Mouse (Mus musculus) CH12.LX (cell line): ENCODE data around the gene Adora2b. TPM values are rescaled to one million over a fixed set of nuclear protein-coding genes. Genes with fewer than 3 reads are reported as not detected.

ENCODE experiments used
- DNase-seq: peaks from one replicate; pipeline ENCODE4 v3.0.0-alpha.2; 2013; ENCODE audit errors: extremely low read depth
- H3K27ac ChIP-seq: 2 replicates; pipeline ENCODE4 v1.5.1; 2012; ENCODE audit warnings: low read depth, mild to moderate bottlenecking, control low read depth, moderate library complexity; ENCODE audit not compliant: insufficient read depth
- H3K27me3 ChIP-seq: replicated peaks from 2 replicates; pipeline ENCODE3; 2012; ENCODE audit warnings: inconsistent platforms
- H3K36me3 ChIP-seq, 2 experiments: replicated peaks in 1 of 2; 2 replicates each; pipeline versions ENCODE3 to v1.6.1; 2012; ENCODE audit warnings: inconsistent platforms in 1 of 2, low read length in 1 of 2, mild to moderate bottlenecking in 1 of 2, mixed read lengths in 1 of 2, moderate library complexity in 1 of 2; ENCODE audit not compliant: control insufficient read depth in 1 of 2, insufficient read depth in 1 of 2
- H3K4me1 ChIP-seq, 2 experiments: 2 replicates each; pipeline ENCODE4 v1.6.1; 2012; ENCODE audit warnings: inconsistent platforms in 1 of 2, moderate library complexity in 1 of 2; ENCODE audit not compliant: insufficient read depth in 2 of 2, control insufficient read depth in 1 of 2
- H3K4me2 ChIP-seq: 2 replicates; pipeline ENCODE4 v1.6.1; 2012; ENCODE audit warnings: low read depth, mild to moderate bottlenecking, control low read depth; ENCODE audit not compliant: poor library complexity, insufficient read depth, severe bottlenecking
- H3K4me3 ChIP-seq, 3 experiments: fragments of 150-350 bp in 1 of 3; sonication (generic) in 1 of 3; replicated peaks in 1 of 3; 2 replicates each; pipeline versions ENCODE3 to v1.5.1; 2011 to 2012; ENCODE audit warnings: low read depth in 2 of 3, low read length in 2 of 3, mild to moderate bottlenecking in 2 of 3, moderate library complexity in 2 of 3, control low read depth in 1 of 3, improper control_type of control experiment in 1 of 3, inconsistent platforms in 1 of 3, mixed read lengths in 1 of 3; ENCODE audit not compliant: poor library complexity in 1 of 3
- H3K79me2 ChIP-seq: replicated peaks from 2 replicates; pipeline ENCODE4 v1.6.1; 2012; ENCODE audit warnings: mild to moderate bottlenecking, moderate library complexity; ENCODE audit not compliant: control insufficient read depth, poor library complexity, insufficient read depth, severe bottlenecking; ENCODE audit errors: extremely low read depth
- H3K9ac ChIP-seq: 2 replicates; pipeline ENCODE4 v1.6.1; 2012; ENCODE audit warnings: low read depth, mild to moderate bottlenecking, control low read depth, moderate library complexity; ENCODE audit not compliant: insufficient read depth
- H3K9me3 ChIP-seq: replicated peaks from 2 replicates; pipeline ENCODE3; 2012; ENCODE audit warnings: low read length, inconsistent platforms, mixed read lengths
- BHLHE40 ChIP-seq: IDR thresholded peaks from 2 replicates; pipeline ENCODE4 v1.6.1; 2011; ENCODE audit warnings: mild to moderate bottlenecking, low read depth, low read length, improper control_type of control experiment
- CTCF ChIP-seq, 2 experiments: IDR thresholded peaks in 1 of 2; conservative IDR thresholded peaks in 1 of 2; 2 replicates each; pipeline ENCODE4 v1.5.1; 2011 to 2012; ENCODE audit warnings: low read depth in 2 of 2, low read length in 2 of 2, improper control_type of control experiment in 1 of 2, inconsistent platforms in 1 of 2, mild to moderate bottlenecking in 1 of 2, moderate library complexity in 1 of 2
- E2F4 ChIP-seq: IDR thresholded peaks from 2 replicates; pipeline ENCODE4 v1.6.1; 2011; ENCODE audit warnings: low read depth, low read length, improper control_type of control experiment; ENCODE audit not compliant: insufficient replicate concordance
- ELF1 ChIP-seq: IDR thresholded peaks from 2 replicates; pipeline ENCODE4 v1.6.1; 2014; ENCODE audit warnings: low read depth, mild to moderate bottlenecking, inconsistent platforms, low read length, improper control_type of control experiment
- EP300 ChIP-seq: IDR thresholded peaks from 2 replicates; pipeline ENCODE4 v1.6.1; 2011; ENCODE audit warnings: low read length, improper control_type of control experiment
- ETS1 ChIP-seq: conservative IDR thresholded peaks from 2 replicates; pipeline ENCODE4 v1.6.1; 2012; ENCODE audit warnings: low read depth, mild to moderate bottlenecking, inconsistent platforms, low read length, improper control_type of control experiment, moderate library complexity
- HCFC1 ChIP-seq: IDR thresholded peaks from 2 replicates; pipeline ENCODE4 v1.6.1; 2012; ENCODE audit warnings: low read depth, mild to moderate bottlenecking, inconsistent platforms, low read length, improper control_type of control experiment
- IRF4 ChIP-seq: IDR thresholded peaks from 2 replicates; pipeline ENCODE4 v1.6.1; 2014; ENCODE audit warnings: low read depth, mild to moderate bottlenecking, inconsistent platforms, low read length, improper control_type of control experiment
- JUN ChIP-seq: IDR thresholded peaks from 2 replicates; pipeline ENCODE4 v1.6.1; 2011; ENCODE audit warnings: low read depth, mild to moderate bottlenecking, low read length, improper control_type of control experiment, moderate library complexity; ENCODE audit not compliant: insufficient read depth
- MAX ChIP-seq: IDR thresholded peaks from 2 replicates; pipeline ENCODE4 v1.6.1; 2011; ENCODE audit warnings: low read length, improper control_type of control experiment
- MAZ ChIP-seq: IDR thresholded peaks from 2 replicates; pipeline ENCODE4 v1.6.1; 2012; ENCODE audit warnings: low read depth, mild to moderate bottlenecking, inconsistent platforms, low read length, improper control_type of control experiment, moderate library complexity
- MEF2A ChIP-seq: IDR thresholded peaks from 2 replicates; pipeline ENCODE4 v1.6.1; 2014; ENCODE audit warnings: low read depth, mild to moderate bottlenecking, inconsistent platforms, low read length, improper control_type of control experiment, borderline replicate concordance
- MXI1 ChIP-seq: IDR thresholded peaks from 2 replicates; pipeline ENCODE4 v1.6.1; 2011; ENCODE audit warnings: mild to moderate bottlenecking, low read depth, low read length, improper control_type of control experiment
- POLR2A ChIP-seq: IDR thresholded peaks from 2 replicates; pipeline ENCODE4 v1.6.1; 2011; ENCODE audit warnings: low read depth, mild to moderate bottlenecking, improper control_type of control experiment, low read length
- POLR2AphosphoS2 ChIP-seq: IDR thresholded peaks from 2 replicates; pipeline ENCODE4 v1.6.1; 2011; ENCODE audit warnings: low read depth, low read length, improper control_type of control experiment
- SMC3 ChIP-seq: IDR thresholded peaks from 2 replicates; pipeline ENCODE4 v1.6.1; 2011; ENCODE audit warnings: low read depth, low read length, improper control_type of control experiment
- UBTF ChIP-seq: IDR thresholded peaks from 2 replicates; pipeline ENCODE4 v1.6.1; 2012; ENCODE audit warnings: low read depth, mild to moderate bottlenecking, inconsistent platforms, low read length, improper control_type of control experiment, moderate library complexity
- USF2 ChIP-seq: conservative IDR thresholded peaks from 2 replicates; pipeline ENCODE4 v1.6.1; 2011; ENCODE audit warnings: low read depth, low read length, improper control_type of control experiment
- ZC3H11A ChIP-seq: IDR thresholded peaks from 2 replicates; pipeline ENCODE4 v1.6.1; 2012; ENCODE audit warnings: low read depth, mild to moderate bottlenecking, inconsistent platforms, low read length, improper control_type of control experiment
- ZKSCAN1 ChIP-seq: IDR thresholded peaks from 2 replicates; pipeline ENCODE4 v1.6.1; 2012; ENCODE audit warnings: low read depth, inconsistent platforms, low read length, improper control_type of control experiment, borderline replicate concordance
- dilution Hi-C: fragments of 300-500 bp; cut with MboI; formaldehyde crosslinking; loops from 2 replicates; pipeline ENCODE4 v1.14.3; 2020; ENCODE audit warnings: low sequenced_read_pairs; ENCODE audit not compliant: extremely low pct_unique_long_range_greater_than_20kb, extremely low pct_ligation_motif_present
- in situ Hi-C: fragments of 300-500 bp; cut with MboI; formaldehyde crosslinking; loops from 3 replicates; pipeline ENCODE4 v1.14.3; 2019; ENCODE audit warnings: low sequenced_read_pairs, low pct_ligation_motif_present, low pct_unique_long_range_greater_than_20kb, mixed read lengths
- polyA plus RNA-seq: library from polyadenylated mRNA; unstranded; fragments of >175 nt; gene quantifications from 2 replicates; pipeline ENCODE4 v1.2.1, GENCODE M21; 2012; ENCODE audit warnings: low read depth; ENCODE audit not compliant: insufficient read length
- total RNA-seq, 2 experiments: library from RNA; depleted of rRNA; stranded (reverse); fragments of 300-350 nt in 1 of 2; fragments of >200 nt in 1 of 2; gene quantifications; 2 replicates each; pipeline ENCODE4 v1.2.3; 2012 to 2014

Gene Adora2b
- total and polyA plus RNA-seq, 3 experiments: 0.77 to 1.7 (median 0.87) TPM

- H3K4me1 ChIP-seq: no peaks in the 10 kb centered on the region
- no peaks in the 10 kb centered on the region for H3K9me3 ChIP-seq
- TF ChIP-seq MAZ: no peak
- TF ChIP-seq USF2: no peak
- TF ChIP-seq ETS1: no peak
- no peak for TF ChIP-seq ZC3H11A
- no peak for TF ChIP-seq E2F4
- TF ChIP-seq UBTF: no peak
- no peak for TF ChIP-seq EP300
- TF ChIP-seq MAX: no peak
- TF ChIP-seq IRF4: no peak
- TF ChIP-seq ELF1: no peak
- TF ChIP-seq POLR2A: no peak
- no peak for TF ChIP-seq MXI1
- TF ChIP-seq MEF2A: no peak
- TF ChIP-seq POLR2AphosphoS2: no peak
- no peak for TF ChIP-seq ZKSCAN1
- no peaks in the 10 kb centered on the region for H3K27me3 ChIP-seq
- dilution Hi-C loops: no loop called here
- no peak overlapping the region for H3K9ac ChIP-seq
- in situ Hi-C loops: no loop called here
- no peak for DNase-seq
- no peak overlapping the region for H3K4me2 ChIP-seq
- H3K79me2 ChIP-seq: no peaks in the 10 kb centered on the region
- no peak overlapping the region for H3K4me3 ChIP-seq
- H3K36me3 ChIP-seq: peaks cover 41 to 88% of the 10 kb centered on the region in 2 experiments
- no peak overlapping the region for H3K27ac ChIP-seq
These were observed 45.3 kb downstream of the Adora2b start for GRCm38 (mm10) chr11:62294121-62294520.

GRCm38 (mm10) chr11:62298883-62299282 lies 50.1 kb downstream of the Adora2b start:
- Histone ChIP-seq H3K9ac (no peak overlapping the region), H3K36me3 (peaks cover 21 to 68% of the 10 kb centered on the region in 2 experiments), H3K79me2 (no peaks in the 10 kb centered on the region), H3K27ac (no peak overlapping the region), H3K4me2 (no peak overlapping the region), H3K4me3 (no peak overlapping the region), H3K27me3 (no peaks in the 10 kb centered on the region), H3K9me3 (no peaks in the 10 kb centered on the region), H3K4me1 (peaks cover 0 to 3% of the 10 kb centered on the region in 2 experiments; a peak in 1 of 4 replicates)
- no peak for DNase-seq
- in situ Hi-C loops (no loop called here), dilution Hi-C loops (no loop called here)
- TF ChIP-seq IRF4 (no peak), JUN (no peak), CTCF (conservative IDR thresholded peaks at IDR 0.05 in 1 of 2, IDR thresholded peaks at IDR 0.05 in 1 of 2; ENCODE audit: low read depth in 2 of 2, low read length in 2 of 2) (no peak), SMC3 (no peak), ZKSCAN1 (no peak), BHLHE40 (no peak), HCFC1 (no peak)
